Mouse (Mus musculus) liver, embryonic 15.5 days (tissue): ENCODE results near the gene Hcn1. TPM values are rescaled to one million over a fixed set of nuclear protein-coding genes. Genes with fewer than 3 reads are reported as not detected.

Experiments used
- ATAC-seq: fragments of 200-750 bp; cut with Nextera tagmentation; 2 replicates; pipeline ENCODE4 v1.8.0; 2017; ENCODE audit warnings: moderate number of reproducible peaks, mild to moderate bottlenecking, moderate library complexity; ENCODE audit not compliant: insufficient read depth
- H3K27ac ChIP-seq: fragments of 300-500 bp; sonication (generic); replicated peaks from 2 replicates; pipeline ENCODE4 v1.5.1; 2015; ENCODE audit warnings: mild to moderate bottlenecking, inconsistent platforms
- H3K27me3 ChIP-seq: fragments of 300-500 bp; sonication (generic); 2 replicates; pipeline ENCODE4 v1.6.1; 2015; ENCODE audit warnings: mild to moderate bottlenecking, inconsistent platforms
- H3K36me3 ChIP-seq: fragments of 300-500 bp; sonication (generic); replicated peaks from 2 replicates; pipeline ENCODE4 v1.6.1; 2015; ENCODE audit warnings: moderate library complexity, mild to moderate bottlenecking, inconsistent platforms
- H3K4me1 ChIP-seq: fragments of 300-500 bp; sonication (generic); replicated peaks from 2 replicates; pipeline ENCODE4 v1.6.1; 2015; ENCODE audit warnings: inconsistent platforms
- H3K4me2 ChIP-seq: fragments of 300-500 bp; sonication (generic); 2 replicates; pipeline ENCODE4 v1.6.1; 2015; ENCODE audit warnings: moderate library complexity, mild to moderate bottlenecking, inconsistent platforms
- H3K4me3 ChIP-seq: fragments of 300-500 bp; sonication (generic); replicated peaks from 2 replicates; pipeline ENCODE4 v1.5.1; 2015; ENCODE audit warnings: mild to moderate bottlenecking, inconsistent platforms
- H3K9ac ChIP-seq: fragments of 300-500 bp; sonication (generic); 2 replicates; pipeline ENCODE4 v1.6.1; 2015; ENCODE audit warnings: moderate library complexity, mild to moderate bottlenecking, inconsistent platforms
- H3K9me3 ChIP-seq: fragments of 300-500 bp; sonication (generic); replicated peaks from 2 replicates; pipeline ENCODE4 v1.6.1; 2016; ENCODE audit warnings: inconsistent platforms
- WGBS: fragments of 180-500 bp; shearing (Covaris S2); methylation state at CpG from one replicate; pipeline ENCODE4 v1.1.7; 2015; ENCODE audit warnings: mixed read lengths; ENCODE audit not compliant: insufficient replicate concordance; 5-methylcytosine and 5-hydroxymethylcytosine counted together
- polyA plus RNA-seq: library from polyadenylated mRNA; unstranded; fragments of >200 nt; fragmentation: Nextera tagmentation; extraction: Ambion mirVana; gene quantifications from 2 replicates; pipeline ENCODE4 v1.2.1, GENCODE M21; 2015

Gene Hcn1
- polyA plus RNA-seq, 1 experiment from 2014 or later, result 0.01 TPM

DNA sequence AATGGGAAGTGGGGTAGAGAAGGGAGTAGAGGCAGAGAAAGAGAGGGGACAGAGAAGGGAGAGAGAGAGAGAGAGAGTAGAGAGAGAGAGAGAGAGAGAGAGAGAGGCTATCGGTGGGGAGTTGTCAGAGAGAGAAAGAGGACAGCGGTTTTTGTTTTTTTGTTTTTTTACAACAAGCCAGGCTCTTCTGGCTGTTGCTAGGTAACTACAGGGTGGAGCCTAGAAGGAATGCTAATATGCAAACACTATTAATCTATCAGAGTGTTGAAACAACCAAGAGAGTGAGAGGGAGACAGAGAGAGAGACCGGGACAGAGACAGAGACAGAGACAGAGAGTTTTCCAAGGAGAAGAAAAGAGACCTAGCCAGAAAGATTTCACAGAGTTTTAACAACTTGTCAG, 425.7 kb downstream of the Hcn1 start:
- H3K36me3 ChIP-seq, result no peaks in the 10 kb centered on the region
- no peak overlapping the region for H3K4me3 ChIP-seq
- H3K27me3 ChIP-seq, result no peaks in the 10 kb centered on the region
- 63% methylated on average over 3 of the region's 3 CpGs for WGBS
- H3K9me3 ChIP-seq, result no peaks in the 10 kb centered on the region
- no peak overlapping the region for H3K4me2 ChIP-seq
- no peak for ATAC-seq
- no peak overlapping the region for H3K27ac ChIP-seq
- no peak overlapping the region for H3K9ac ChIP-seq
- H3K4me1 ChIP-seq, result no peaks in the 10 kb centered on the region

DNA sequence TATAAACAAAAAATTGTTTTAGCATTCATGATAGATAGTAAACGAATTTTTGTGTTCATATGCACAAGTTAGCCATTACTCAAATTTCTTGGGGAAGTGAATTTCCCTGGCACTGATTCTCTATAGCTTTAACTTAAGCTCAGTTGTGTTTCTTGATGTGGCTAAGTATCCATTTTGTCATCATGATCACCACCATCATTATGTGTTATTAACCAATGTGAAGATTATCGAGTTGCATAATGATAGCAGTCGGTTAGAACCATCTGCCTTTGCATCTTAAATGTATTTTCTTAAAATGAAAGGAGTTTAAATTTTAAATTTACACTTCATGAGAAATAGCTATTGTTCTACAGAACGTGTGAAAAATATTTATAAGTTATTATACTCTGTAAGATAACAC, 426.5 kb downstream of the Hcn1 start:
- Histone ChIP-seq H3K9ac (no peak overlapping the region), H3K27me3 (no peaks in the 10 kb centered on the region), H3K36me3 (no peaks in the 10 kb centered on the region), H3K4me2 (no peak overlapping the region), H3K4me1 (no peaks in the 10 kb centered on the region), H3K9me3 (no peaks in the 10 kb centered on the region), H3K27ac (no peak overlapping the region), H3K4me3 (no peak overlapping the region)
- no peak for ATAC-seq
- WGBS, result 41% methylated on average over 4 of the region's 4 CpGs

DNA sequence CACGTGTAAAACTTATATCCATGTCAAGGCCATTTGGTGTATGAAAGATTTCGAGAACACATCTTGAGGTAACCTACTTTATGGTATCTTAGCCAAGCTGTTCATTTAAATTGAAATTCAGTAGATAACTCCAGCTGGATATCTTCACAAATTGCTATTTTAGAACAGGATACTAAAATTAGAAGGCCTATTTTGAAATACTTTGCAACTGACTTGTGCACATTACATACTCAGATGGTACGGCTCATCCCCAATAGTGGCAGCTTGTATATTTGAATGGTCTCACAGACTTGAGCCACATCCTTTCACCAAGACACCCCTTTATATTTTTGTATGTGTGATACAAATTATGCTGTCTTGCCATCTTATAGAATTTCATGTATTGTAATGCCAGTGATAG, 427.5 kb downstream of the Hcn1 start:
- no peak overlapping the region for H3K9ac ChIP-seq
- 56% methylated on average over 3 of the region's 3 CpGs for WGBS
- ATAC-seq, result no peak

DNA sequence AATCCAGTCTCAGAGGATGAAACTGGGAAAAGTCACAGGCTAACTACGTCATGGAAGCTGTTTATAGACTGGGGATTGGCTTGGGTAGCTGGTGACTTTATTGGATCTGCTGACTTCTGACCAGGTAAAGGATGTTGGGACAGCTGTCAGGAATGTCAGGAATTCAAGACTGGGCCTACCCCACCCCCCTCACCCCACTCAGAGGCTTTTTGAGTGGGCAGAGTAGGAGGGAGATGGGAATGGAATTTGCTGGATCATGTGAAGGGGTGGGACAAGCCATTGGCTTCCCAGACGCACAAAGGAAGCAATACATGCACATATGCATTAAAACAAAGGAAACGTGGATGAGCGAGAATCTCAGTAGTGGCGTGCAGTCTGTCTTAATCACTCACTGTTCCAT, 433.5 kb downstream of the Hcn1 start:
- Histone ChIP-seq H3K9ac (no peak overlapping the region), H3K27me3 (no peaks in the 10 kb centered on the region), H3K4me1 (no peaks in the 10 kb centered on the region), H3K9me3 (no peaks in the 10 kb centered on the region), H3K4me2 (no peak overlapping the region), H3K27ac (no peak overlapping the region), H3K36me3 (no peaks in the 10 kb centered on the region), H3K4me3 (no peak overlapping the region)
- WGBS, result 61% methylated on average over 5 of the region's 5 CpGs
- ATAC-seq, result no peak

More for the DNA sequence above, 427.5 kb downstream of the Hcn1 start:
- Histone ChIP-seq H3K27ac (no peak overlapping the region), H3K4me3 (no peak overlapping the region), H3K27me3 (no peaks in the 10 kb centered on the region), H3K36me3 (no peaks in the 10 kb centered on the region), H3K9me3 (no peaks in the 10 kb centered on the region), H3K4me2 (no peak overlapping the region), H3K4me1 (no peaks in the 10 kb centered on the region)
